Mouse (Mus musculus) neutrophil, adult 5-6 weeks (primary cell): ENCODE data around the gene Klhl18. TPM values are rescaled to one million over a fixed set of nuclear protein-coding genes. Genes with fewer than 3 reads are reported as not detected.
"Not testable (repeated sequence)": the region's sequence is repeated elsewhere in the genome, so short reads cannot be mapped to it uniquely, and the experiment has no call there.

Experiments used
- ATAC-seq: fragments of 151-379, 151-347 bp; 2 replicates; pipeline ENCODE4 v1.8.0; 2017; ENCODE audit warnings: mild to moderate bottlenecking, moderate TSS enrichment; ENCODE audit not compliant: insufficient number of reproducible peaks, poor library complexity, low FRiP score, severe bottlenecking; ENCODE audit errors: extremely low read depth
- total RNA-seq: library from RNA; stranded (forward); fragments of 200-1000 nt; gene quantifications from 2 replicates; pipeline ENCODE4 v1.2.3, GENCODE M21; 2017

Klhl18 gene
- total RNA-seq, 1 experiment from 2014 or later, result 41.9 TPM

GRCm38 (mm10) chr9:110436041-110436440, 40.5 kb downstream of the Klhl18 start:
- no peak for ATAC-seq

GRCm38 (mm10) chr9:110433045-110433444, 43.4 kb downstream of the Klhl18 start:
- ATAC-seq, result no peak

- ATAC-seq, result no peak
These were observed 45.3 kb downstream of the Klhl18 start for GRCm38 (mm10) chr9:110431241-110431640.

GRCm38 (mm10) chr9:110419511-110420112, 56.9 kb downstream of the Klhl18 start, which contains the start of gene Ngp:
Gene Ngp (plus strand): TSS chr9:110419747.
- ATAC-seq, result no peak

- no peak for ATAC-seq
These were observed 62.7 kb downstream of the Klhl18 start for GRCm38 (mm10) chr9:110413785-110414184.

GRCm38 (mm10) chr9:110412926-110413325, 63.6 kb downstream of the Klhl18 start:
- no peak for ATAC-seq

- ATAC-seq, result peak; percentile 78
These were observed 65.3 kb downstream of the Klhl18 start for GRCm38 (mm10) chr9:110410908-110411887.

GRCm38 (mm10) chr9:110408099-110408773, 68.3 kb downstream of the Klhl18 start, which contains the start of gene Ptpn23:
Gene Ptpn23 (minus strand): TSS chr9:110408213.
- peak; percentile 82 for ATAC-seq

- no peak for ATAC-seq
These were observed 69.0 kb downstream of the Klhl18 start for GRCm38 (mm10) chr9:110407311-110408098.

- not testable (repeated sequence) for ATAC-seq
These were observed 73.3 kb downstream of the Klhl18 start for GRCm38 (mm10) chr9:110403240-110403639.

- no peak for ATAC-seq
These were observed 73.8 kb downstream of the Klhl18 start for GRCm38 (mm10) chr9:110402731-110403130.

GRCm38 (mm10) chr9:110400650-110401049, 75.8 kb downstream of the Klhl18 start:
- no peak for ATAC-seq

GRCm38 (mm10) chr9:110393295-110393694, 83.2 kb downstream of the Klhl18 start:
- ATAC-seq, result no peak

- no peak for ATAC-seq
These were observed 85.7 kb downstream of the Klhl18 start for GRCm38 (mm10) chr9:110390843-110391242.

GRCm38 (mm10) chr9:110388011-110388410, 88.5 kb downstream of the Klhl18 start:
- no peak for ATAC-seq

- ATAC-seq, result no peak
These were observed 92.0 kb downstream of the Klhl18 start for GRCm38 (mm10) chr9:110384369-110384929.

- ATAC-seq, result no peak
These were observed 95.2 kb downstream of the Klhl18 start for GRCm38 (mm10) chr9:110381292-110381691.

GRCm38 (mm10) chr9:110380662-110381061, 95.8 kb downstream of the Klhl18 start:
- ATAC-seq, result no peak
